Mouse (Mus musculus) heart, postnatal 0 days (tissue): ENCODE measurements around the gene Ago4.

Experiments
- CTCF ChIP-seq: IDR thresholded peaks from 2 replicates; pipeline ENCODE4 v1.5.1; 2016; ENCODE audit warnings: antibody characterized with exemption, control low read depth, low read depth
- EP300 ChIP-seq: IDR thresholded peaks from 2 replicates; pipeline ENCODE4 v1.6.1; 2016; ENCODE audit warnings: antibody characterized with exemption, low read depth

- TF ChIP-seq CTCF (no peak), EP300 (no peak)
Observed at GRCm38 (mm10) chr4:126444528-126444927, 88.7 kb downstream of the Ago4 start.
